Mouse (Mus musculus) forebrain, embryonic 16.5 days (tissue): ENCODE measurements around the gene Med15. TPM values are rescaled to one million over a fixed set of nuclear protein-coding genes. Genes with fewer than 3 reads are reported as not detected.

Experiments
- ATAC-seq: fragments of 200-750 bp; cut with Nextera tagmentation; 2 replicates; pipeline ENCODE4 v1.8.0; 2017; ENCODE audit warnings: mild to moderate bottlenecking, moderate library complexity
- H3K27ac ChIP-seq: fragments of 300-500 bp; sonication (generic); 2 replicates; pipeline ENCODE4 v1.5.1; 2014; ENCODE audit warnings: low read length, control low read depth
- H3K27me3 ChIP-seq: fragments of 300-500 bp; sonication (generic); replicated peaks from 2 replicates; pipeline ENCODE4 v1.6.1; 2014; ENCODE audit warnings: low read length; ENCODE audit not compliant: control insufficient read depth, insufficient read depth
- H3K36me3 ChIP-seq: fragments of 300-500 bp; sonication (generic); 2 replicates; pipeline ENCODE4 v1.6.1; 2014; ENCODE audit not compliant: control insufficient read depth, insufficient read depth
- H3K4me1 ChIP-seq: fragments of 300-500 bp; sonication (generic); replicated peaks from 2 replicates; pipeline ENCODE4 v1.6.1; 2014; ENCODE audit warnings: low read length; ENCODE audit not compliant: control insufficient read depth, insufficient read depth
- H3K4me2 ChIP-seq: fragments of 300-500 bp; sonication (generic); 2 replicates; pipeline ENCODE4 v1.6.1; 2014; ENCODE audit warnings: mild to moderate bottlenecking, low read length, control low read depth
- H3K4me3 ChIP-seq: fragments of 300-500 bp; sonication (generic); replicated peaks from 2 replicates; pipeline ENCODE4 v1.5.1; 2014; ENCODE audit warnings: mild to moderate bottlenecking, low read length, control low read depth
- H3K9ac ChIP-seq: fragments of 300-500 bp; sonication (generic); replicated peaks from 2 replicates; pipeline ENCODE4 v1.6.1; 2014; ENCODE audit warnings: low read depth, low read length, control low read depth
- H3K9me3 ChIP-seq: fragments of 300-500 bp; sonication (generic); 2 replicates; pipeline ENCODE4 v1.6.1; 2016; ENCODE audit warnings: low read length; ENCODE audit not compliant: control insufficient read depth
- WGBS: fragments of 180-500 bp; shearing (Covaris S2); extraction: QIAGEN DNeasy Blood & Tissue Kit; methylation state at CpG from one replicate; pipeline ENCODE4 v1.1.7; 2014; 5-methylcytosine and 5-hydroxymethylcytosine counted together
- polyA plus RNA-seq: library from polyadenylated mRNA; unstranded; fragments of >200 nt; fragmentation: Nextera tagmentation; extraction: Ambion mirVana; gene quantifications from 2 replicates; pipeline ENCODE4 v1.2.1, GENCODE M21; 2015

Med15 gene
- polyA plus RNA-seq, 1 experiment from 2014 or later, result 50.1 TPM

GRCm38 (mm10) chr16:17723325-17723626 lies 9.4 kb downstream of the Med15 start:
- Histone ChIP-seq H3K36me3 (no peaks in the 10 kb centered on the region), H3K9me3 (no peaks in the 10 kb centered on the region), H3K4me1 (peaks cover 16% of the 10 kb centered on the region), H3K4me2 (peak overlapping the region; percentile 42), H3K27ac (no peak overlapping the region), H3K4me3 (no peak overlapping the region), H3K27me3 (no peaks in the 10 kb centered on the region), H3K9ac (no peak overlapping the region)
- 94% methylated on average over 1 of the region's 1 CpGs for WGBS
- no peak for ATAC-seq

- Histone ChIP-seq H3K9ac (peak overlapping the region; percentile 84), H3K4me2 (peak overlapping the region; percentile 96), H3K27ac (peak overlapping the region; percentile 33; the same call in 1 of the 2 replicates), H3K27me3 (no peaks in the 10 kb centered on the region), H3K9me3 (no peaks in the 10 kb centered on the region), H3K4me3 (peak overlapping the region; percentile 76), H3K4me1 (peaks cover 16% of the 10 kb centered on the region), H3K36me3 (no peaks in the 10 kb centered on the region)
- peak; percentile 95 for ATAC-seq
- WGBS, result 1% methylated on average over 44 of the region's 44 CpGs
These were observed 10.0 kb downstream of the Med15 start for GRCm38 (mm10) chr16:17722461-17723324.

GRCm38 (mm10) chr16:17721822-17722460 lies 10.8 kb downstream of the Med15 start:
- H3K36me3 ChIP-seq, result no peaks in the 10 kb centered on the region
- H3K4me3 ChIP-seq, result peak overlapping the region; percentile 76
- no peaks in the 10 kb centered on the region for H3K27me3 ChIP-seq
- H3K9ac ChIP-seq, result peak overlapping the region; percentile 84
- H3K4me2 ChIP-seq, result peak overlapping the region; percentile 96
- WGBS, result 6% methylated on average over 10 of the region's 10 CpGs
- peaks cover 16% of the 10 kb centered on the region for H3K4me1 ChIP-seq
- H3K27ac ChIP-seq, result no peak overlapping the region; the same call in 1 of the 2 replicates
- no peaks in the 10 kb centered on the region for H3K9me3 ChIP-seq
- no peak for ATAC-seq

DNA sequence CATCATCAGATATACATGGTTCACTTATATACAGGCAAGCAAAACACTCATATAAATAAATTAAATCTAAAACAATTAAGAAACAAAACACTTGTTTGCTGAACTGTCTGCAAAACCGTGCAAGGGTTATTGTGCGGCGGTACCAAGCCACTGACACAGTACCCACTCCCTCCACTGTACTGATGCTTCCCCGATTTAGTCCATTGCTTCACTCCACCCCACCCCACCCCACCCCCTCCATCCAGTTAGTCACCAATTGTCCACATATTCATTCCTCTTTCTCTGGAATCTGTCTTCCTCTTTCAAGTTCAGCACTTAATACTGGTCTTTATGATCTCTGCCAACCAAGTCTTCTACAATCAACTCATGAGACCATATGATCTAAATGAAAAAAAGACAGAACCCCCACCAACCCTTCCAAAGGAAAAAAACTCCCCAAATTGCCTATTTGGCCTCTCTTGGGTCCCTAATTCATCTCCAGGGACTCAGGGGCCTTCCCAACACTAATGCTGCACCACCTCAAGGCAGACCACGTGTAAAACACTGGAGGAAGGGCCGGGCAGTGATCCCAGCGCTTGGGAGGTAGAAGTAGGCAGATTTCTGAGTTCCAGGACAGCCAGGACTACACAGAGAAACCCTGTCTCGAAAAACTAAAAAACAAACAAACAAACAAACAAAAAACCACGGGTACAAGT lies 11.4 kb downstream of the Med15 start:
- peak overlapping the region; percentile 84 for H3K9ac ChIP-seq
- H3K27me3 ChIP-seq, result no peaks in the 10 kb centered on the region
- peak overlapping the region; percentile 96 for H3K4me2 ChIP-seq
- ATAC-seq, result no peak
- WGBS, result 70% methylated on average over 9 of the region's 9 CpGs
- H3K4me3 ChIP-seq, result peak overlapping the region; percentile 76
- no peaks in the 10 kb centered on the region for H3K9me3 ChIP-seq
- no peaks in the 10 kb centered on the region for H3K36me3 ChIP-seq
- H3K4me1 ChIP-seq, result peaks cover 16% of the 10 kb centered on the region
- no peak overlapping the region for H3K27ac ChIP-seq

DNA sequence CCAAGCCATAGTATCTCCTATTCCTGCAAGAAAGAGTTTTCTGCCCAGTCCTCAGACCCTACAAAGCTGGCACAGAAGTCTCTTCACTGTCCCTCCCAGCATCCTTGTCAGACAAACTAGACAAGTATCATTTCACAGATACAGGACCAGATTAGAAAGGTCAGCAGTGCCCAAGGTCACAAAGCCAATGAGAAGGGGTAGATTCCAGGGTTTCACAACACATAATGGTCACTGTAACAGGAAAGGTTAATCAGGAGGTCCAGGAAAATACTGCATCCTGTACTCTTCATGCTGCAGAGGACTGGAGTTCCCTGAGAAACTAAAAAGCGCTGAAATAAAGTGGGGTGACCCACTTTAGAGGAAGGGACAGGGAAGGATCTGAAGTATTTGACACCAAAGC lies 14.9 kb downstream of the Med15 start:
- Histone ChIP-seq H3K27me3 (no peaks in the 10 kb centered on the region), H3K4me1 (peaks cover 16% of the 10 kb centered on the region), H3K4me2 (no peak overlapping the region), H3K9me3 (no peaks in the 10 kb centered on the region), H3K27ac (no peak overlapping the region), H3K9ac (no peak overlapping the region), H3K36me3 (no peaks in the 10 kb centered on the region), H3K4me3 (no peak overlapping the region)
- 89% methylated on average over 1 of the region's 1 CpGs for WGBS
- ATAC-seq, result no peak

DNA sequence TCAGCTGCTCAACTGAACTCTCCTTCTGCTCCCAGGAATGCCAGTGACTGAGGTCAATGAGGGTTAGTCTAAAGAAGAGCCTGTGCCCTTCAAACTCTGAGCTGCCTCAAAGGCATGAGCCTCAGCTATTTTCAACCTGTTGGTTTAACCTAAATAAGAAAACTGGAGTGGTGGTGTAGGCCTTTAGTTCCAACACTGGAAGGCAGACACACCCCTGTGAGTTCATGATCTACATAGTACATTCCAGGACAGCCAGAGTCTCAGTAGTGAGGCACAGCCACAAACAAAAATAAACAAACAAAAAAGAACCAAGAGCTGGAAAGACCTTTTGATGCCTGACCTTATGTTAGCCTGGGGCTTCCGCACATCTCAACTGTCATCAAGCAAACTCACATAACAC lies 25.1 kb downstream of the Med15 start:
- WGBS, result 97% methylated on average over 1 of the region's 1 CpGs
- H3K36me3 ChIP-seq, result peaks cover 2% of the 10 kb centered on the region; the same call in 1 of the 2 replicates
- no peaks in the 10 kb centered on the region for H3K27me3 ChIP-seq
- H3K9me3 ChIP-seq, result no peaks in the 10 kb centered on the region
- no peak overlapping the region for H3K4me3 ChIP-seq
- no peaks in the 10 kb centered on the region for H3K4me1 ChIP-seq
- ATAC-seq, result no peak
- H3K4me2 ChIP-seq, result no peak overlapping the region
- no peak overlapping the region for H3K9ac ChIP-seq
- no peak overlapping the region for H3K27ac ChIP-seq

GRCm38 (mm10) chr16:17701043-17701405 lies 31.7 kb downstream of the Med15 start:
- ATAC-seq, result no peak
- Histone ChIP-seq H3K4me2 (no peak overlapping the region), H3K36me3 (peaks cover 15% of the 10 kb centered on the region), H3K4me3 (no peak overlapping the region), H3K9ac (no peak overlapping the region), H3K4me1 (no peaks in the 10 kb centered on the region), H3K27me3 (no peaks in the 10 kb centered on the region), H3K27ac (no peak overlapping the region), H3K9me3 (no peaks in the 10 kb centered on the region)
- 88% methylated on average over 2 of the region's 2 CpGs for WGBS

- H3K4me3 ChIP-seq, result no peak overlapping the region
- H3K9me3 ChIP-seq, result no peaks in the 10 kb centered on the region
- H3K9ac ChIP-seq, result no peak overlapping the region
- ATAC-seq, result no peak
- H3K4me1 ChIP-seq, result no peaks in the 10 kb centered on the region
- H3K27me3 ChIP-seq, result no peaks in the 10 kb centered on the region
- no peak overlapping the region for H3K4me2 ChIP-seq
- peaks cover 20% of the 10 kb centered on the region for H3K36me3 ChIP-seq
- no peak overlapping the region for H3K27ac ChIP-seq
- WGBS, result 93% methylated on average over 3 of the region's 3 CpGs
These were observed 32.2 kb downstream of the Med15 start for GRCm38 (mm10) chr16:17700386-17701042.

GRCm38 (mm10) chr16:17694860-17695259 lies 37.8 kb downstream of the Med15 start:
- Histone ChIP-seq H3K9ac (no peak overlapping the region), H3K27ac (no peak overlapping the region), H3K36me3 (peaks cover 18% of the 10 kb centered on the region), H3K27me3 (no peaks in the 10 kb centered on the region), H3K4me2 (no peak overlapping the region), H3K4me1 (no peaks in the 10 kb centered on the region), H3K4me3 (no peak overlapping the region), H3K9me3 (no peaks in the 10 kb centered on the region)
- no peak for ATAC-seq
- 87% methylated on average over 3 of the region's 3 CpGs for WGBS
